Mouse (Mus musculus): ENCODE measurements at regions not wholly inside any gene's neighbourhood (a gene's known extent, or its start where the extent isn't known, plus 50 kb on each side); places are given as distances from the start of the nearest gene placed in this dataset.

- no peaks in the 10 kb centered on the region for H3K36me3 ChIP-seq (ENCODE audit: control insufficient read depth)
- TF ChIP-seq GATA1 (IDR thresholded peaks at IDR 0.05; ENCODE audit: low read length) (no peak), TAL1 (IDR thresholded peaks at IDR 0.05; ENCODE audit: low read length) (no peak)
- no peak overlapping the region for H3K4me3 ChIP-seq (replicated peaks)
- H3K27me3 ChIP-seq (ENCODE audit: control insufficient read depth): no peaks in the 10 kb centered on the region
- H3K4me1 ChIP-seq (ENCODE audit: control insufficient read depth): peaks cover 4% of the 10 kb centered on the region
- H3K9me3 ChIP-seq (ENCODE audit: control insufficient read depth, low read length): no peaks in the 10 kb centered on the region
Observed at GRCm38 (mm10) chr13:28545797-28546196, 288.5 kb downstream of the Gm11361 start.

GRCm38 (mm10) chr13:28545337-28545736 lies 288.0 kb downstream of the Gm11361 start:
- H3K27me3 ChIP-seq (ENCODE audit: control insufficient read depth): no peaks in the 10 kb centered on the region
- peaks cover 4% of the 10 kb centered on the region for H3K4me1 ChIP-seq (ENCODE audit: control insufficient read depth)
- no peak for TF ChIP-seq GATA1 (IDR thresholded peaks at IDR 0.05; ENCODE audit: low read length)
- no peaks in the 10 kb centered on the region for H3K36me3 ChIP-seq (ENCODE audit: control insufficient read depth)
- no peak overlapping the region for H3K4me3 ChIP-seq (replicated peaks)
- H3K9me3 ChIP-seq (ENCODE audit: control insufficient read depth, low read length): no peaks in the 10 kb centered on the region

- Histone ChIP-seq H3K4me1 (ENCODE audit: control insufficient read depth) (peaks cover 4% of the 10 kb centered on the region), H3K9me3 (ENCODE audit: control insufficient read depth, low read length) (no peaks in the 10 kb centered on the region), H3K27me3 (ENCODE audit: control insufficient read depth) (no peaks in the 10 kb centered on the region), H3K36me3 (ENCODE audit: control insufficient read depth) (no peaks in the 10 kb centered on the region), H3K4me3 (replicated peaks) (no peak overlapping the region)
- TF ChIP-seq TAL1 (IDR thresholded peaks at IDR 0.05; ENCODE audit: low read length) (no peak), GATA1 (IDR thresholded peaks at IDR 0.05; ENCODE audit: low read length) (no peak)
Observed at GRCm38 (mm10) chr13:28544819-28545180, 287.5 kb downstream of the Gm11361 start.

DNA sequence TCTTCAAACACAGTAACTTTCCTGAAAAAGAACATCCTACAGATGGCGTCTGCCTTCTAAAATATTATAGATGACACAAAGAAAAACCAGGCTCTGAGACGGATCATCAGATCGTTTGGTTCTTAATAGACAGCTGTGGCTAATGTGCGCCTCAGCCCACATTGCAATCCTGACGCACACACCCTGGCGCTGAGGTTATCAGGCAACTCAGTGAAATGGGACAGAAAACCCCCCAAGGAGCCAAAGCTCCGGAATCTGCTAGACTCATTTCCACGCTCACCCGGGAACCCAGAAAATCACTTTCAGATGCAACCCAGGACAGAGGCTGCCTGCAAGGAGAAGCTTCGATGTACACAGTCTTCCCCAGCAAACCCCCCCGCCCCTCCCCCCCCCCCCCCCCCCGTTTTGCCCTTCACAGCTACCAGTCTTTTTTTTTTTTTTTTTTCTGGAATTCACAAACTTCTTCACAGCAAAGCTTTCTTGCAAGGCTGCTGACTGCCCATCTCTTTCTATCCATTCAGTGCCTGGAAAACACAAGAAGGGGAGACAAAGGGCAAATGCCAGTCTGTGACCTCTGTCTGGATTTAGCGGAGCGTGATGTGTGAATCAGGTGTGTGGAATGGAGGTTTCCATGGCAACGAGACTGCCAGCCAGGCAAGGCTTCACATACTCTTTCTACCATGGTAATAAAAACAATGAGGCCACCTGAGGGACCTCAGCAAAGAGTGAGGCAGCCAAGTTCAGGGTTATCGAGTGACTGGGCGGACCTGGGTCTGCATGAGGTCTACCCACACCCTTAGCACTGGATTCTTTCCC lies 286.9 kb downstream of the Gm11361 start:
- Histone ChIP-seq H3K4me3 (replicated peaks) (no peak overlapping the region), H3K36me3 (ENCODE audit: control insufficient read depth) (no peaks in the 10 kb centered on the region), H3K4me1 (ENCODE audit: control insufficient read depth) (peaks cover 4% of the 10 kb centered on the region), H3K27me3 (ENCODE audit: control insufficient read depth) (no peaks in the 10 kb centered on the region), H3K9me3 (ENCODE audit: control insufficient read depth, low read length) (no peaks in the 10 kb centered on the region)
- TF ChIP-seq GATA1 (IDR thresholded peaks at IDR 0.05; ENCODE audit: low read length) (no peak), TAL1 (IDR thresholded peaks at IDR 0.05; ENCODE audit: low read length) (no peak)

- peaks cover 4% of the 10 kb centered on the region for H3K4me1 ChIP-seq (ENCODE audit: control insufficient read depth)
- TF ChIP-seq TAL1 (IDR thresholded peaks at IDR 0.05; ENCODE audit: low read length): no peak
- TF ChIP-seq GATA1 (IDR thresholded peaks at IDR 0.05; ENCODE audit: low read length): no peak
- H3K4me3 ChIP-seq (replicated peaks): no peak overlapping the region
- no peaks in the 10 kb centered on the region for H3K27me3 ChIP-seq (ENCODE audit: control insufficient read depth)
- no peaks in the 10 kb centered on the region for H3K9me3 ChIP-seq (ENCODE audit: control insufficient read depth, low read length)
- no peaks in the 10 kb centered on the region for H3K36me3 ChIP-seq (ENCODE audit: control insufficient read depth)
Observed at GRCm38 (mm10) chr13:28541607-28542006, 284.3 kb downstream of the Gm11361 start.

DNA sequence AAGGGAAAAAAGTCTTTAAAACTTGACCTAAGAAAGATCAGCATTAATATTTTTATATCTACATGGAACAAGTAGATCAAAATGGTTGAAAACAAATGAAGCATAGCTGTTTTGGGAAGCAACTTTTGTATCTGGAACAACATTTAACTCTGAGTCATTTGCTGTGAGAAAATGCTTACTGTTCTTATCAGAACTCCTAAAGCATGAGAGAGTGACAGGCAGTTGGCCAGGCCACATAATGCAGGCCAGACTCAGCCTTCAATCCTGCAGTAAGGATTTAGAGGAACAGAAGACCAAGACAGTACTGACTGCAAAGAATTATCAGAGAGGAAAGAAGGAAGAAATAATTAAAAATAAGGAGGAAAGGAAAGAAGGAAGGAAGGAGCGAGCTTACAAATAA lies 275.8 kb downstream of the Gm11361 start:
- Histone ChIP-seq H3K27me3 (ENCODE audit: control insufficient read depth) (no peaks in the 10 kb centered on the region), H3K36me3 (ENCODE audit: control insufficient read depth) (no peaks in the 10 kb centered on the region), H3K4me1 (ENCODE audit: control insufficient read depth) (no peaks in the 10 kb centered on the region), H3K4me3 (replicated peaks) (no peak overlapping the region), H3K9me3 (ENCODE audit: control insufficient read depth, low read length) (no peaks in the 10 kb centered on the region)
- TF ChIP-seq TAL1 (IDR thresholded peaks at IDR 0.05; ENCODE audit: low read length): no peak
- no peak for TF ChIP-seq GATA1 (IDR thresholded peaks at IDR 0.05; ENCODE audit: low read length)

- no peaks in the 10 kb centered on the region for H3K27me3 ChIP-seq (ENCODE audit: control insufficient read depth)
- no peaks in the 10 kb centered on the region for H3K4me1 ChIP-seq (ENCODE audit: control insufficient read depth)
- TF ChIP-seq GATA1 (IDR thresholded peaks at IDR 0.05; ENCODE audit: low read length) (no peak), TAL1 (IDR thresholded peaks at IDR 0.05; ENCODE audit: low read length) (no peak)
- H3K4me3 ChIP-seq (replicated peaks): no peak overlapping the region
- no peaks in the 10 kb centered on the region for H3K9me3 ChIP-seq (ENCODE audit: control insufficient read depth, low read length)
- no peaks in the 10 kb centered on the region for H3K36me3 ChIP-seq (ENCODE audit: control insufficient read depth)
Observed at GRCm38 (mm10) chr13:28532278-28532677, 274.9 kb downstream of the Gm11361 start.

GRCm38 (mm10) chr13:28531534-28531999 lies 274.2 kb downstream of the Gm11361 start:
- no peak for TF ChIP-seq GATA1 (IDR thresholded peaks at IDR 0.05; ENCODE audit: low read length)
- no peak for TF ChIP-seq TAL1 (IDR thresholded peaks at IDR 0.05; ENCODE audit: low read length)
- Histone ChIP-seq H3K36me3 (ENCODE audit: control insufficient read depth) (no peaks in the 10 kb centered on the region), H3K4me3 (replicated peaks) (no peak overlapping the region), H3K4me1 (ENCODE audit: control insufficient read depth) (no peaks in the 10 kb centered on the region), H3K9me3 (ENCODE audit: control insufficient read depth, low read length) (no peaks in the 10 kb centered on the region), H3K27me3 (ENCODE audit: control insufficient read depth) (no peaks in the 10 kb centered on the region)

GRCm38 (mm10) chr13:28530947-28531346 lies 273.6 kb downstream of the Gm11361 start:
- Histone ChIP-seq H3K27me3 (ENCODE audit: control insufficient read depth) (no peaks in the 10 kb centered on the region), H3K36me3 (ENCODE audit: control insufficient read depth) (no peaks in the 10 kb centered on the region), H3K4me1 (ENCODE audit: control insufficient read depth) (no peaks in the 10 kb centered on the region), H3K4me3 (replicated peaks) (no peak overlapping the region), H3K9me3 (ENCODE audit: control insufficient read depth, low read length) (no peaks in the 10 kb centered on the region)
- TF ChIP-seq TAL1 (IDR thresholded peaks at IDR 0.05; ENCODE audit: low read length) (no peak), GATA1 (IDR thresholded peaks at IDR 0.05; ENCODE audit: low read length) (no peak)

Data from erythroblast, embryonic 14.5 days (primary cell).